Mouse (Mus musculus) liver, adult 2 months (tissue): ENCODE data around the gene Rbms1.

Experiments used
- CTCF ChIP-seq: fragments of 200-500 bp; IDR thresholded peaks from 2 replicates; pipeline ENCODE4 v1.5.1; 2011; ENCODE audit warnings: low read depth, low read length, control low read depth
- POLR2A ChIP-seq: fragments of 200-500 bp; IDR thresholded peaks from 2 replicates; pipeline ENCODE4 v1.6.1; 2011; ENCODE audit warnings: low read length, control low read depth; ENCODE audit not compliant: insufficient read depth; ENCODE audit errors: extremely low read depth

GRCm38 (mm10) chr2:60766420-60766819, 196.6 kb downstream of the Rbms1 start:
- no peak for TF ChIP-seq CTCF
- TF ChIP-seq POLR2A: no peak
